Mouse (Mus musculus) G1E (cell line): ENCODE results near the gene Lin54.

Source experiments
- CTCF ChIP-seq: IDR thresholded peaks from 2 replicates; pipeline ENCODE4 v1.5.1; 2012; ENCODE audit warnings: low read depth, low read length, inconsistent platforms, mixed read lengths
- GATA1 ChIP-seq: IDR thresholded peaks from 2 replicates; pipeline ENCODE4 v1.6.1; 2012; ENCODE audit warnings: borderline replicate concordance, low read length, inconsistent platforms, mixed read lengths
- GATA2 ChIP-seq: IDR thresholded peaks from 2 replicates; pipeline ENCODE4 v1.6.1; 2012; ENCODE audit warnings: low read depth, low read length, inconsistent platforms, borderline replicate concordance
- POLR2AphosphoS5 ChIP-seq: IDR thresholded peaks from 2 replicates; pipeline ENCODE4 v1.6.1; 2012; ENCODE audit warnings: low read depth, low read length, inconsistent platforms; ENCODE audit not compliant: insufficient replicate concordance
- TAL1 ChIP-seq: conservative IDR thresholded peaks from 2 replicates; pipeline ENCODE4 v1.6.1; 2012; ENCODE audit warnings: low read depth, low read length, inconsistent platforms, mixed read lengths

DNA sequence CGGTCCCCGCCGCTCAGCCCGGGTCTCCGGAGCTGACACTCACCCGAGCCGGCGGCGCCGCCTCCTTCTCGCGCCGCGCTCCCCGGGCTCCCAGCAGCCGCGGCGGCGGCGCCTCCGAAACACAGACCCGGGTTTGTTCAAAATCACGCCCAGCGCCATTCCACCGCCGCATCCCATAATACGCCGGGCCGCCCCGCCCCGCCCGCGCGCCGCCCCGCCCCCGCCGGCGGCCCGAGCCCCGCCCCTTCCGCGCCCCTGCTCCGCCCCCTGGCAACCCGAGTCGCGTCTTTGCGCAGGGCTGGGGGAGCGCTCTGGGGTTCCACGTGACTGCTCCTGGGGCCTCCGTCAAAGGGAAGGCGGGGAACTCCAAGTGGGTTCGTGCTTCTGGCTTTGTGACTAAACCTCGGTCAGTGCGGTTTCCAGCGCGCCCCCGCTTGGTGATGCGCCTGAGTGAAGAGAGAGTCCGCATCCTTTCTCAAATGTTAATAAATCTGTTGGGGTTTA lies at the start of gene Lin54:
- no peak for TF ChIP-seq GATA1
- TF ChIP-seq CTCF: no peak
- no peak for TF ChIP-seq TAL1
- TF ChIP-seq GATA2: no peak
- TF ChIP-seq POLR2AphosphoS5: no peak
